Mouse (Mus musculus) cerebellum, adult 2 months (tissue): Measurements from ENCODE around the gene Sult1a1. TPM values are rescaled to one million over a fixed set of nuclear protein-coding genes. Genes with fewer than 3 reads are reported as not detected.

Experiments used
- DNase-seq, 2 experiments: peaks; one replicate each; pipeline ENCODE4 v3.0.0; 2021
- H3K27ac ChIP-seq: fragments of 200-500 bp; 2 replicates; pipeline ENCODE4 v1.5.1; 2012; ENCODE audit warnings: low read length, control low read depth, inconsistent platforms; ENCODE audit not compliant: insufficient read depth
- H3K27me3 ChIP-seq: fragments of 200-500 bp; 2 replicates; pipeline ENCODE4 v1.6.1; 2012; ENCODE audit warnings: inconsistent platforms, mild to moderate bottlenecking, low read length, moderate library complexity; ENCODE audit not compliant: control insufficient read depth, insufficient read depth
- H3K4me1 ChIP-seq: fragments of 200-500 bp; 2 replicates; pipeline ENCODE4 v1.6.1; 2011; ENCODE audit warnings: low read length; ENCODE audit not compliant: control insufficient read depth, insufficient read depth
- H3K4me3 ChIP-seq: fragments of 200-500 bp; replicated peaks from 2 replicates; pipeline ENCODE3; 2011; ENCODE audit warnings: mild to moderate bottlenecking, low read depth, low read length, control low read depth; ENCODE audit not compliant: insufficient read depth
- CTCF ChIP-seq: fragments of 200-500 bp; IDR thresholded peaks from 2 replicates; pipeline ENCODE4 v1.5.1; 2011; ENCODE audit warnings: low read depth, mild to moderate bottlenecking, control low read depth, low read length, moderate library complexity, borderline replicate concordance; ENCODE audit not compliant: insufficient read depth
- POLR2A ChIP-seq: fragments of 200-500 bp; IDR thresholded peaks from 2 replicates; pipeline ENCODE4 v1.6.1; 2011; ENCODE audit warnings: low read length, control low read depth, borderline replicate concordance; ENCODE audit not compliant: insufficient read depth
- WGBS: fragments of 180-500 bp; shearing (Covaris S2); methylation state at CpG from one replicate; pipeline ENCODE4 v1.1.7; 2018; 5-methylcytosine and 5-hydroxymethylcytosine counted together
- polyA plus RNA-seq: library from polyadenylated mRNA; depleted of rRNA; stranded (reverse); fragments of >200 nt; gene quantifications from 2 replicates; pipeline ENCODE4 v1.2.3, GENCODE M21; 2012

Sult1a1 gene
- polyA plus RNA-seq, 1 experiment = 6.4 TPM

GRCm38 (mm10) chr7:126701070-126701469 is 24.8 kb upstream of the Sult1a1 start:
- Histone ChIP-seq H3K27ac (peak overlapping the region; percentile 64; the same call in 1 of the 2 replicates), H3K4me1 (peaks cover 26% of the 10 kb centered on the region), H3K4me3 (peak overlapping the region; percentile 48), H3K27me3 (no peaks in the 10 kb centered on the region)
- WGBS = under 1% methylated on average over 11 of the region's 11 CpGs
- DNase-seq = peak; percentile 88 to 93
- TF ChIP-seq CTCF = peak; percentile 86
- 0 out of 2 replicates have a peak, but pooled peaks have one; percentile 17 for TF ChIP-seq POLR2A

- Histone ChIP-seq H3K4me3 (peak overlapping the region; percentile 48), H3K27me3 (no peaks in the 10 kb centered on the region), H3K4me1 (peaks cover 26% of the 10 kb centered on the region), H3K27ac (no peak overlapping the region)
- WGBS = 55% methylated on average over 25 of the region's 25 CpGs
- TF ChIP-seq POLR2A = no peak
- TF ChIP-seq CTCF = no peak
- peak; percentile 45 to 52 for DNase-seq
Measured at GRCm38 (mm10) chr7:126700063-126701015, 24.1 kb upstream of the Sult1a1 start.

- no peak for TF ChIP-seq CTCF
- no peak for TF ChIP-seq POLR2A
- H3K27ac ChIP-seq = no peak overlapping the region
- no peaks in the 10 kb centered on the region for H3K27me3 ChIP-seq
- peaks cover 27% of the 10 kb centered on the region for H3K4me1 ChIP-seq
- no peak for DNase-seq
- 91% methylated on average over 8 of the region's 8 CpGs for WGBS
- no peak overlapping the region for H3K4me3 ChIP-seq
Measured at GRCm38 (mm10) chr7:126697838-126698237, 21.6 kb upstream of the Sult1a1 start.

- H3K4me3 ChIP-seq = no peak overlapping the region
- TF ChIP-seq CTCF (no peak), POLR2A (no peak)
- DNase-seq = no peak
- H3K4me1 ChIP-seq = peaks cover 20% of the 10 kb centered on the region
- H3K27ac ChIP-seq = no peak overlapping the region
- 51% methylated on average over 3 of the region's 3 CpGs for WGBS
- H3K27me3 ChIP-seq = no peaks in the 10 kb centered on the region
Measured at GRCm38 (mm10) chr7:126696886-126697285, 20.7 kb upstream of the Sult1a1 start.

- H3K27me3 ChIP-seq = no peaks in the 10 kb centered on the region
- H3K4me1 ChIP-seq = peaks cover 14% of the 10 kb centered on the region; the same call in 1 of the 2 replicates
- WGBS = 2% methylated on average over 17 of the region's 17 CpGs
- no peak overlapping the region for H3K27ac ChIP-seq
- DNase-seq = no peak
- TF ChIP-seq CTCF = no peak
- TF ChIP-seq POLR2A = no peak
- peak overlapping the region; percentile 82 for H3K4me3 ChIP-seq
Measured at GRCm38 (mm10) chr7:126696303-126696702, 20.1 kb upstream of the Sult1a1 start.

- under 1% methylated on average over 40 of the region's 40 CpGs for WGBS
- Histone ChIP-seq H3K4me1 (peaks cover 10% of the 10 kb centered on the region; the same call in 1 of the 2 replicates), H3K27ac (peak within 1 kb of the TSS; percentile 52)
Measured at GRCm38 (mm10) chr7:126695631-126696207, 19.5 kb upstream of the Sult1a1 start, which contains the start of gene Slx1b. TSS of gene Slx1b (minus strand) at chr7:126695784.

GRCm38 (mm10) chr7:126695210-126695611 is 19.0 kb upstream of the Sult1a1 start, which contains the start of gene Bola2:
TSS of gene Bola2 (plus strand) at chr7:126695401.
- Histone ChIP-seq H3K27me3 (no peaks in the 10 kb centered on the region), H3K4me1 (peaks cover 5% of the 10 kb centered on the region; the same call in 1 of the 2 replicates), H3K4me3 (peak within 1 kb of the TSS; percentile 82), H3K27ac (peak within 1 kb of the TSS; percentile 52)
- 0% methylated on average over 31 of the region's 31 CpGs for WGBS
- peak in 1 of 2 experiments; percentile 72 for DNase-seq
- no peak for TF ChIP-seq CTCF
- peak; percentile 50; the same call in 1 of the 2 replicates for TF ChIP-seq POLR2A

More at GRCm38 (mm10) chr7:126695631-126696207, 19.5 kb upstream of the Sult1a1 start, which contains the start of gene Slx1b:
- peak within 1 kb of the TSS; percentile 82 for H3K4me3 ChIP-seq
- TF ChIP-seq CTCF (peak; percentile 90), POLR2A (peak; percentile 51; the same call in 1 of the 2 replicates)
- no peaks in the 10 kb centered on the region for H3K27me3 ChIP-seq
- peak; percentile 96 to 97 for DNase-seq
